Mouse (Mus musculus): ENCODE results near the gene Prps1. TPM values are rescaled to one million over a fixed set of nuclear protein-coding genes. Genes with fewer than 3 reads are reported as not detected.

Gene Prps1
- 86.1 TPM for polyA plus RNA-seq (2017; shearing (Covaris generic))

GRCm38 (mm10) chrX:140456279-140456731 is at the start of gene Prps1:
Prps1 (plus strand) TSS chrX:140456613.

Other genes with a start within 250 kb of the Prps1 start
- not detected for gene Frmpd3, start 114.3 kb upstream of the Prps1 start, polyA plus RNA-seq (2017; shearing (Covaris generic))
- gene Tsc22d3, start 144.0 kb downstream of the Prps1 start, polyA plus RNA-seq (2017; shearing (Covaris generic)): 626 TPM
- gene Mid2, start 208.0 kb downstream of the Prps1 start, polyA plus RNA-seq (2017; shearing (Covaris generic)): 1.3 TPM

Measured in effector memory CD4-positive, alpha-beta T cell, adult 5 months (primary cell).